Mouse (Mus musculus) cerebral cortex, adult 2 months (tissue): ENCODE measurements around the gene Tmigd3.

Source experiments
- WGBS: fragments of 180-500 bp; shearing (Covaris S2); methylation state at CpG from one replicate; pipeline ENCODE4 v1.1.7; 2018; 5-methylcytosine and 5-hydroxymethylcytosine counted together

Gene Tmigd3

GRCm38 (mm10) chr3:105877252-105877803, 6.6 kb downstream of the Tmigd3 start:
- 48% methylated on average over 6 of the region's 6 CpGs for WGBS

GRCm38 (mm10) chr3:105877919-105878318, 7.2 kb downstream of the Tmigd3 start:
- WGBS = 76% methylated on average over 2 of the region's 2 CpGs

GRCm38 (mm10) chr3:105878751-105879150, 8.0 kb downstream of the Tmigd3 start:
- 94% methylated on average over 8 of the region's 8 CpGs for WGBS

GRCm38 (mm10) chr3:105880419-105880818, 9.7 kb downstream of the Tmigd3 start:
- 70% methylated on average over 3 of the region's 3 CpGs for WGBS

- 94% methylated on average over 7 of the region's 7 CpGs for WGBS
Observed at GRCm38 (mm10) chr3:105882105-105882504, 11.4 kb downstream of the Tmigd3 start.

- WGBS = 94% methylated on average over 2 of the region's 2 CpGs
Observed at GRCm38 (mm10) chr3:105883111-105883510, 12.4 kb downstream of the Tmigd3 start.

- WGBS = 83% methylated on average over 3 of the region's 3 CpGs
Observed at GRCm38 (mm10) chr3:105888961-105889360, 18.3 kb downstream of the Tmigd3 start.

- whole genome bisulfite sequencing = 46% methylated on average over 4 of the region's 4 CpGs
Observed at GRCm38 (mm10) chr3:105890220-105890619, 19.5 kb downstream of the Tmigd3 start.

- WGBS = 81% methylated on average over 3 of the region's 3 CpGs
Observed at GRCm38 (mm10) chr3:105891141-105891540, 20.4 kb downstream of the Tmigd3 start.

- WGBS = 59% methylated on average over 10 of the region's 10 CpGs
Observed at GRCm38 (mm10) chr3:105891760-105892571, 21.3 kb downstream of the Tmigd3 start.

- 84% methylated on average over 19 of the region's 19 CpGs for WGBS
Observed at GRCm38 (mm10) chr3:105892572-105893495, 22.1 kb downstream of the Tmigd3 start.

- 51% methylated on average over 6 of the region's 6 CpGs for WGBS
Observed at GRCm38 (mm10) chr3:105893941-105894391, 23.3 kb downstream of the Tmigd3 start.

- WGBS = 66% methylated on average over 23 of the region's 23 CpGs
Observed at GRCm38 (mm10) chr3:105894601-105895592, 24.2 kb downstream of the Tmigd3 start.

- WGBS = 77% methylated on average over 3 of the region's 3 CpGs
Observed at GRCm38 (mm10) chr3:105896811-105897210, 26.1 kb downstream of the Tmigd3 start.

GRCm38 (mm10) chr3:105898325-105898724, 27.6 kb downstream of the Tmigd3 start:
- 77% methylated on average over 2 of the region's 2 CpGs for WGBS

GRCm38 (mm10) chr3:105898861-105899260, 28.2 kb downstream of the Tmigd3 start:
- 94% methylated on average over 11 of the region's 11 CpGs for WGBS

- 44% methylated on average over 8 of the region's 8 CpGs for WGBS
Observed at GRCm38 (mm10) chr3:105899394-105900147, 28.9 kb downstream of the Tmigd3 start.

GRCm38 (mm10) chr3:105900266-105900665, 29.6 kb downstream of the Tmigd3 start:
- WGBS = 79% methylated on average over 6 of the region's 6 CpGs

GRCm38 (mm10) chr3:105900716-105901115, 30.0 kb downstream of the Tmigd3 start:
- 75% methylated on average over 3 of the region's 3 CpGs for WGBS

GRCm38 (mm10) chr3:105901468-105901867, 30.8 kb downstream of the Tmigd3 start:
- 85% methylated on average over 4 of the region's 4 CpGs for WGBS
